Mouse (Mus musculus) T-cell, adult 66 days (primary cell): ENCODE measurements around the gene Mael. TPM values are rescaled to one million over a fixed set of nuclear protein-coding genes. Genes with fewer than 3 reads are reported as not detected.

Experiments used
- total RNA-seq, 2 experiments: library from RNA; stranded (reverse); gene quantifications; 3 replicates in 1 of 2; 4 replicates in 1 of 2; pipeline ENCODE4 v1.2.4; 2023

Gene Mael
- not detected for total RNA-seq

GRCm38 (mm10) chr1:166238315-166238969, at the start of gene Mael:
Gene Mael, minus strand, starts transcription at chr1:166238747.

DNA sequence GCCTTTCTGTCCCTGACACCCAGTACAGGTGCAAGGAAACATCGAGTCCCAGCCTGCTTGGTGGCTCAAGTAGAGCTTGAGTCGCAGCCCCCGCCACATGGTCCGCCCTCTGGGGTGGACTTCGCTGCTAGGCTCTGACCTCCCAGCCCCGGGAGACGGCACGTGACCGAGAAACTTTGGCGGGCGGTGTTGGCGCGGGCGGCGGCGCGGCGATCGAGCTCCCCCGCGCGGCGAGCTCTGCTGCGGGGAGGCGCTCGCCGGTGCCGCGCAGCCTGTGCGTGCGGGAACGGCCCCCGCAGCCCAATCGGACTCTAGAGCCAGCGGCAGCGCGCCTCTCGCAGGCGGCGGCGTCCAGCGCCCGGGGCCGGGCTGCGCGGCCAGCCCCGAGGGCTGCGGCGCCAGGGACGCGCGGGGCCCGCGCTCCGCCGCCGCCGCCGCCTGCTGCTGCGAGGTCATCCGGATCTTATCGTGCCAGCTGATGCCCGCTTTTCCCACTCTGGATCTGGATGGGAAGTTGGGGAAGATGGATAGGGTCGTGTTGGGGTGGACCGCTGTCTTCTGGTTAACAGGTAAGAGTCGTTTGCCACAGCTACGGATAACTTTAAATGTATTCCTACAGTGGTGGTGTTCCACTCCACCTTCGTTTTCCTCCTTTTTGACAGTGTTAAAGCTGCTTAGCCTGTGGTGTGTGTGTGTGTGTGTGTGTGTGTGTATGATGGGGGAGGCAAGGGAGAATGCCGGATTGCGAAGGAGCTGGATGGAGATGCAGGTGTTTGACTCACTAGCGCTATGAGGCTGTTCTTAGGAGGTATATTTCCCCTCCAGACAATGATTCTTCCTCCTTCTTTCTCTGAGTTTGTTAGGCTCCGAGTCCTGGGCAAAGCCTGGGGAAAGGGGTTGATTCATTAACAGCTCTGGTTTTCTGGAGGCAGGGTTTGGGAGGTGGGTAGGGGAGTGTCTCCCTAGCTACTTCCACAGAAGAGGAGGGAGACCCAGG, 15.6 kb upstream of the Mael start, which contains the start of gene Ildr2:
Ildr2 (plus strand) TSS at position 242 of the 997 bp plus-strand sequence.

Other genes starting within 250 kb of the Mael start
- 10 to 100 TPM; 37.0 to 39.3 TPM for gene Pou2f1, start 236.1 kb downstream of the Mael start, total RNA-seq
- gene Dusp27, start 110.8 kb downstream of the Mael start, total RNA-seq, result under 1 TPM in 1 of 2 experiments, not detected in 1; 0.12 TPM
- gene Gpa33, start 108.5 kb downstream of the Mael start, total RNA-seq, result not detected
- gene Ildr2, start 15.4 kb upstream of the Mael start, total RNA-seq, result under 1 TPM; 0.23 to 0.47 TPM
- 10 to 100 TPM; 29.9 to 31.9 TPM for gene Tada1, start 140.3 kb upstream of the Mael start, total RNA-seq
- gene Pogk, start 171.1 kb upstream of the Mael start, total RNA-seq, result 10 to 100 TPM; 14.0 to 17.0 TPM